Mouse (Mus musculus) forebrain, embryonic 12.5 days (tissue): ENCODE measurements around the gene Nr1h2. TPM values are rescaled to one million over a fixed set of nuclear protein-coding genes. Genes with fewer than 3 reads are reported as not detected.
A peak's percentile ranks its signal among the peaks of the same experiment; 100 is the strongest.

Experiments
- ATAC-seq: fragments of 200-750 bp; cut with Nextera tagmentation; 2 replicates; pipeline ENCODE4 v1.8.0; 2017; ENCODE audit warnings: moderate TSS enrichment; ENCODE audit not compliant: low FRiP score
- H3K27ac ChIP-seq: fragments of 300-500 bp; sonication (generic); 2 replicates; pipeline ENCODE4 v1.5.1; 2016; ENCODE audit warnings: mild to moderate bottlenecking
- H3K27me3 ChIP-seq: fragments of 300-500 bp; sonication (generic); 2 replicates; pipeline ENCODE4 v1.6.1; 2016; ENCODE audit warnings: mild to moderate bottlenecking
- H3K36me3 ChIP-seq: fragments of 300-500 bp; sonication (generic); replicated peaks from 2 replicates; pipeline ENCODE4 v1.6.1; 2016; ENCODE audit warnings: mild to moderate bottlenecking
- H3K4me1 ChIP-seq: fragments of 300-500 bp; sonication (generic); 2 replicates; pipeline ENCODE4 v1.6.1; 2016
- H3K4me2 ChIP-seq: fragments of 300-500 bp; sonication (generic); 2 replicates; pipeline ENCODE4 v1.6.1; 2016; ENCODE audit warnings: mild to moderate bottlenecking, moderate library complexity
- H3K4me3 ChIP-seq: fragments of 300-500 bp; sonication (generic); replicated peaks from 2 replicates; pipeline ENCODE4 v1.5.1; 2016; ENCODE audit warnings: mild to moderate bottlenecking
- H3K9ac ChIP-seq: fragments of 300-500 bp; sonication (generic); 2 replicates; pipeline ENCODE4 v1.6.1; 2016; ENCODE audit warnings: mild to moderate bottlenecking
- H3K9me3 ChIP-seq: fragments of 300-500 bp; sonication (generic); 2 replicates; pipeline ENCODE4 v1.6.1; 2016
- WGBS: fragments of 180-500 bp; shearing (Covaris S2); methylation state at CpG from one replicate; pipeline ENCODE4 v1.1.7; 2016; 5-methylcytosine and 5-hydroxymethylcytosine counted together
- polyA plus RNA-seq: library from polyadenylated mRNA; unstranded; fragments of >200 nt; fragmentation: Nextera tagmentation; extraction: Ambion mirVana; gene quantifications from 2 replicates; pipeline ENCODE4 v1.2.1, GENCODE M21; 2016

Gene Nr1h2
- polyA plus RNA-seq, 1 experiment from 2014 or later, result 72.7 TPM

- no peaks in the 10 kb centered on the region for H3K4me1 ChIP-seq
- H3K36me3 ChIP-seq, result no peaks in the 10 kb centered on the region
- H3K4me3 ChIP-seq, result no peak overlapping the region
- no peaks in the 10 kb centered on the region for H3K9me3 ChIP-seq
- peak; percentile 55; the same call in 1 of the 2 replicates for ATAC-seq
- no peak overlapping the region for H3K27ac ChIP-seq
- 56% methylated on average over 18 of the region's 18 CpGs for WGBS
- H3K9ac ChIP-seq, result no peak overlapping the region
- H3K4me2 ChIP-seq, result no peak overlapping the region
- peaks cover 12% of the 10 kb centered on the region; the same call in 1 of the 2 replicates for H3K27me3 ChIP-seq
Observed at GRCm38 (mm10) chr7:44560435-44561400, 7.0 kb upstream of the Nr1h2 start.

- no peaks in the 10 kb centered on the region for H3K9me3 ChIP-seq
- H3K36me3 ChIP-seq, result no peaks in the 10 kb centered on the region
- no peak overlapping the region for H3K4me2 ChIP-seq
- H3K4me1 ChIP-seq, result peaks cover 9% of the 10 kb centered on the region
- no peak overlapping the region for H3K9ac ChIP-seq
- peaks cover 8% of the 10 kb centered on the region for H3K27me3 ChIP-seq
- H3K4me3 ChIP-seq, result no peak overlapping the region
- ATAC-seq, result no peak
- no peak overlapping the region for H3K27ac ChIP-seq
- 76% methylated on average over 2 of the region's 2 CpGs for WGBS
Observed at GRCm38 (mm10) chr7:44557629-44558028, 3.9 kb upstream of the Nr1h2 start.

GRCm38 (mm10) chr7:44553196-44553764 lies 471 bp downstream of the Nr1h2 start:
- WGBS, result 1% methylated on average over 25 of the region's 32 CpGs
- Histone ChIP-seq H3K4me2 (peak overlapping the region; percentile 69), H3K27ac (peak overlapping the region; percentile 93), H3K36me3 (peaks cover 29% of the 10 kb centered on the region), H3K9me3 (no peaks in the 10 kb centered on the region), H3K9ac (peak overlapping the region; percentile 59; the same call in 1 of the 2 replicates), H3K27me3 (peaks cover 4% of the 10 kb centered on the region; the same call in 1 of the 2 replicates), H3K4me1 (peaks cover 12% of the 10 kb centered on the region), H3K4me3 (peak overlapping the region; percentile 88)
- ATAC-seq, result peak; percentile 77

- 86% methylated on average over 31 of the region's 31 CpGs for WGBS
- Histone ChIP-seq H3K9ac (no peak overlapping the region), H3K4me2 (peak overlapping the region; percentile 69), H3K36me3 (peaks cover 29% of the 10 kb centered on the region), H3K4me1 (peaks cover 21% of the 10 kb centered on the region), H3K4me3 (peak overlapping the region; percentile 88), H3K27ac (no peak overlapping the region; the same call in 1 of the 2 replicates), H3K9me3 (no peaks in the 10 kb centered on the region), H3K27me3 (peaks cover 4% of the 10 kb centered on the region; the same call in 1 of the 2 replicates)
- no peak for ATAC-seq
Observed at GRCm38 (mm10) chr7:44552141-44552908, 1.4 kb downstream of the Nr1h2 start.

GRCm38 (mm10) chr7:44551731-44552130 lies 2.0 kb downstream of the Nr1h2 start:
- Histone ChIP-seq H3K4me2 (no peak overlapping the region), H3K27me3 (peaks cover 4% of the 10 kb centered on the region; the same call in 1 of the 2 replicates), H3K9ac (no peak overlapping the region), H3K27ac (no peak overlapping the region), H3K9me3 (no peaks in the 10 kb centered on the region), H3K4me3 (no peak overlapping the region), H3K4me1 (peaks cover 26% of the 10 kb centered on the region), H3K36me3 (peaks cover 29% of the 10 kb centered on the region)
- WGBS, result 83% methylated on average over 22 of the region's 22 CpGs
- ATAC-seq, result no peak

GRCm38 (mm10) chr7:44551301-44551700 lies 2.5 kb downstream of the Nr1h2 start:
- H3K27ac ChIP-seq, result no peak overlapping the region
- no peak overlapping the region for H3K4me3 ChIP-seq
- H3K4me2 ChIP-seq, result no peak overlapping the region
- H3K36me3 ChIP-seq, result peaks cover 30% of the 10 kb centered on the region
- no peaks in the 10 kb centered on the region for H3K9me3 ChIP-seq
- WGBS, result 94% methylated on average over 21 of the region's 21 CpGs
- no peak overlapping the region for H3K9ac ChIP-seq
- ATAC-seq, result no peak
- peaks cover 26% of the 10 kb centered on the region for H3K4me1 ChIP-seq
- H3K27me3 ChIP-seq, result peaks cover 4% of the 10 kb centered on the region; the same call in 1 of the 2 replicates

- Histone ChIP-seq H3K4me1 (peaks cover 26% of the 10 kb centered on the region), H3K9me3 (no peaks in the 10 kb centered on the region), H3K4me3 (no peak overlapping the region), H3K27me3 (peaks cover 1% of the 10 kb centered on the region; the same call in 1 of the 2 replicates), H3K36me3 (peaks cover 34% of the 10 kb centered on the region), H3K27ac (no peak overlapping the region), H3K9ac (no peak overlapping the region), H3K4me2 (no peak overlapping the region)
- no peak for ATAC-seq
- 95% methylated on average over 12 of the region's 12 CpGs for WGBS
Observed at GRCm38 (mm10) chr7:44550409-44550678, 3.4 kb downstream of the Nr1h2 start.

GRCm38 (mm10) chr7:44549621-44550408 lies 3.9 kb downstream of the Nr1h2 start:
- Histone ChIP-seq H3K4me2 (no peak overlapping the region), H3K36me3 (peaks cover 34% of the 10 kb centered on the region), H3K9ac (no peak overlapping the region), H3K27me3 (no peaks in the 10 kb centered on the region), H3K4me3 (0 out of 2 replicates have a peak overlapping the region, but pooled peaks have one; percentile 4), H3K9me3 (no peaks in the 10 kb centered on the region), H3K4me1 (peaks cover 26% of the 10 kb centered on the region), H3K27ac (no peak overlapping the region)
- no peak for ATAC-seq
- WGBS, result 94% methylated on average over 23 of the region's 23 CpGs

GRCm38 (mm10) chr7:44548497-44549087 lies 5.2 kb downstream of the Nr1h2 start, which contains the start of gene Pold1:
TSS of gene Pold1 (minus strand) at chr7:44548849.
- H3K4me1 ChIP-seq, result peaks cover 23% of the 10 kb centered on the region
- no peaks in the 10 kb centered on the region for H3K9me3 ChIP-seq
- peak within 1 kb of the TSS; percentile 59 for H3K27ac ChIP-seq
- H3K36me3 ChIP-seq, result peaks cover 34% of the 10 kb centered on the region
- peak; percentile 93 for ATAC-seq
- H3K4me3 ChIP-seq, result peak within 1 kb of the TSS; percentile 50
- no peaks in the 10 kb centered on the region for H3K27me3 ChIP-seq
- H3K4me2 ChIP-seq, result peak within 1 kb of the TSS; percentile 58
- peak within 1 kb of the TSS; percentile 56 for H3K9ac ChIP-seq
- WGBS, result under 1% methylated on average over 43 of the region's 43 CpGs

GRCm38 (mm10) chr7:44547725-44548124 lies 6.0 kb downstream of the Nr1h2 start:
- Histone ChIP-seq H3K9ac (peak overlapping the region; percentile 56), H3K4me1 (peaks cover 18% of the 10 kb centered on the region), H3K27me3 (no peaks in the 10 kb centered on the region), H3K27ac (no peak overlapping the region), H3K4me3 (peak overlapping the region; percentile 50), H3K4me2 (peak overlapping the region; percentile 58), H3K36me3 (peaks cover 36% of the 10 kb centered on the region), H3K9me3 (no peaks in the 10 kb centered on the region)
- WGBS, result 36% methylated on average over 5 of the region's 5 CpGs
- ATAC-seq, result no peak

- Histone ChIP-seq H3K9ac (peak overlapping the region; percentile 56), H3K9me3 (no peaks in the 10 kb centered on the region), H3K27ac (no peak overlapping the region), H3K4me1 (peaks cover 14% of the 10 kb centered on the region), H3K27me3 (no peaks in the 10 kb centered on the region), H3K4me2 (peak overlapping the region; percentile 58), H3K36me3 (peaks cover 41% of the 10 kb centered on the region), H3K4me3 (peak overlapping the region; percentile 50)
- WGBS, result 99% methylated on average over 13 of the region's 13 CpGs
- no peak for ATAC-seq
Observed at GRCm38 (mm10) chr7:44547041-44547440, 6.7 kb downstream of the Nr1h2 start.
